ENCODE assay signal across 14 mouse cellular contexts in the genomic region with DNA sequence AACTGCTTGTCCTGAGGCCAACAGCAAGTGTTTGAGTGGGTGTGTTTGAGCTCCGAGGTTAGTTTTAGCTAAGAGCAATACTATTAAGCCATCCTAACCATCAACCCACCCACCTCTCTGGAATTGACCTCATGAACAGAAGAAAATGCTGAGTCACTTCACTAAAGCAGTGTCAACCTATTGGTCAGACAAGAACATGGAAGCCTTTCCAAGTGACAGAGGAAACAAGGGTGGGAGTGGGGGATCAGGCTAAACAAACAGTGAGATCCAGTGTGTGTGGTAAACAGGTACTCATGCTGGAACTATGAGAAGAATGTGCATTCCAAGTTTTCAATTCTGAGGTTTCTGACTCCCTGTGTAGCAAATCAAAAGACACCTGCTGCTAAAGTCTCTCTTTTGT.
A peak's percentile ranks its signal among the peaks of the same experiment; 100 is the strongest.
DNase-seq lines count a peak whose midpoint lies in the region.
"Had no signal": no experiment of that assay in that cellular context is flagged by ENCODE, and none has a peak within 500 bp of the region (broad histone marks: within the 10 kb centered on the region; RNA-seq: fewer than 3 reads in every experiment).

No protein-coding gene starts in this region.

- peak; percentile 6 for DNase-seq in embryo, embryonic 10.5 days (ENCODE audit: low spot score)
- no peak for DNase-seq in embryo, embryonic 10 days (ENCODE audit: low spot score)
- DNase-seq in lung, postnatal 25 days (ENCODE audit: low spot score), result peak; percentile 15
- DNase-seq in lung, postnatal 14 days, result no peak
- peak; percentile 6 for DNase-seq in brain, adult 2 months (ENCODE audit: low read depth, low spot score)
- no peak for DNase-seq in cerebellum, postnatal 25 days
- no peak for DNase-seq in cerebellum, postnatal 10 days
- no peak for DNase-seq in retina, embryonic 14.5 days (ENCODE audit: low spot score)
- DNase-seq: adrenal gland, postnatal 25 days; cerebellum, adult 18-20 months; gastrocnemius, adult 2 months; heart, postnatal 36 days; right cerebral cortex, postnatal 4 days; thymus, postnatal 14 days had no signal

Comparison
In these comparisons a context has a peak if more than half of its experiments do, and no peak if none do; other contexts are left out.
1. DNase-seq: peak in embryo, embryonic 10.5 days (single experiment), lung, postnatal 25 days (single experiment) and brain, adult 2 months (single experiment); none in embryo, embryonic 10 days (single experiment), lung, postnatal 14 days (single experiment), cerebellum, postnatal 25 days (0 of 2), cerebellum, postnatal 10 days (0 of 2) and retina, embryonic 14.5 days (single experiment).